Mouse (Mus musculus): Measurements from ENCODE around the gene Abi3bp. TPM values are rescaled to one million over a fixed set of nuclear protein-coding genes. Genes with fewer than 3 reads are reported as not detected.

Gene Abi3bp
- total and polyA plus RNA-seq, 2 experiments from 2014 or later = 0.16 to 1.0 TPM

- Histone ChIP-seq H3K4me1 (ENCODE audit: insufficient read depth, low read length) (no peaks in the 10 kb centered on the region), H3K27me3 (ENCODE audit: insufficient read depth, low read length) (no peaks in the 10 kb centered on the region), H3K4me3 (ENCODE audit: low read length) (no peak overlapping the region), H3K36me3 (ENCODE audit: insufficient read depth, low read length) (no peaks in the 10 kb centered on the region), H3K9me3 (ENCODE audit: low read length) (no peaks in the 10 kb centered on the region), H3K9ac (replicated peaks; ENCODE audit: low read length) (no peak overlapping the region), H3K27ac (no peak overlapping the region), H3K4me2 (ENCODE audit: low read depth, low read length) (no peak overlapping the region)
- DNase-seq (ENCODE audit: low spot score) (no peak), ATAC-seq (no peak)
- WGBS = 75% methylated on average over 5 of the region's 5 CpGs
- no peak for TF ChIP-seq CTCF (IDR thresholded peaks at IDR 0.05; ENCODE audit: low read depth)
Measured at GRCm38 (mm10) chr16:56593581-56593980, 115.9 kb downstream of the Abi3bp start.

DNA sequence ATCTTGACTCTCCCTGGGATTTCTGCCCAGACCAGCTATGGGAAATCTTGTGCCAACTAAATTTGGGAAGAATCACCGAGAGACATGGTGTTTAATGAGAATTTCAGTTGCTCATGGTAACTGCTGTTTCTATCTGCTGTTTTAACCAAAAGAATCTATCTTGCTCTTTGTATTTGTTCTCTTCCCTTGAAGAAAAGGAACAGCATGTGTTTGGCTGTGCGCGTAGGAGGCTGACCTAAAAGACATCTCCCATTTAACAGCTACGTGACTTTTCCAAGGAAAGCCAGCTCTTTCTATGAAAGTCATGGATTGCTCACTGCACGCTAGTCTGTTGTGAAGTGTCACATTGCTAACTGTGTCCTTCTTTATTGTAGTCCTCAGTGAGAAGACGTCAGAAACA, 117.2 kb downstream of the Abi3bp start:
- no peak for ATAC-seq
- Histone ChIP-seq H3K9me3 (ENCODE audit: low read length) (no peaks in the 10 kb centered on the region), H3K36me3 (ENCODE audit: insufficient read depth, low read length) (no peaks in the 10 kb centered on the region), H3K4me1 (ENCODE audit: insufficient read depth, low read length) (no peaks in the 10 kb centered on the region), H3K27me3 (ENCODE audit: insufficient read depth, low read length) (no peaks in the 10 kb centered on the region), H3K27ac (no peak overlapping the region), H3K4me3 (ENCODE audit: low read length) (no peak overlapping the region), H3K9ac (replicated peaks; ENCODE audit: low read length) (no peak overlapping the region), H3K4me2 (ENCODE audit: low read depth, low read length) (no peak overlapping the region)
- no peak for TF ChIP-seq CTCF (IDR thresholded peaks at IDR 0.05; ENCODE audit: low read depth)
- 56% methylated on average over 6 of the region's 6 CpGs for WGBS
- no peak for DNase-seq (ENCODE audit: low spot score)

DNA sequence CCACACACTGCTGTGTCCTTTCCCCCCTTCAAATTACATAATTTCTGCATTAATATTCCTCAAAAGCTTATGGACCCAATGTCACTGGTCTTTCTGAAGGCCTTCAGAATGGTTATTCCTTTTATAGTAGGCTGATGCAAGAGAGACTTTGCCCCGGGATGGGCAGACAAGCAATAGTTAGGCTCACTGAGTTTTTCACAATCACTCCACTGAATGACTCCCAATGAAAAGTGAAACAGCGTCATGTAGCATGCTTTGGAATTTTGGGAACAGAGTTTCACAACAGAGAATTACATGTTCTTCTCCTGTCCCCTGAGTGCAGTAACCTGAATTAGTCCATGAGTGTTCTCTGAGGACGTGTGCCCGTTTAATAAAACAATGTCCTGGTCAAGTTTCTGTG, 120.7 kb downstream of the Abi3bp start:
- no peaks in the 10 kb centered on the region for H3K27me3 ChIP-seq (ENCODE audit: insufficient read depth, low read length)
- 90% methylated on average over 4 of the region's 4 CpGs for WGBS
- H3K4me1 ChIP-seq (ENCODE audit: insufficient read depth, low read length) = no peaks in the 10 kb centered on the region
- ATAC-seq (no peak), DNase-seq (ENCODE audit: low spot score) (no peak)
- TF ChIP-seq CTCF (IDR thresholded peaks at IDR 0.05; ENCODE audit: low read depth) = no peak
- H3K4me2 ChIP-seq (ENCODE audit: low read depth, low read length) = no peak overlapping the region
- no peaks in the 10 kb centered on the region for H3K36me3 ChIP-seq (ENCODE audit: insufficient read depth, low read length)
- H3K27ac ChIP-seq = no peak overlapping the region
- no peak overlapping the region for H3K9ac ChIP-seq (replicated peaks; ENCODE audit: low read length)
- no peak overlapping the region for H3K4me3 ChIP-seq (ENCODE audit: low read length)
- no peaks in the 10 kb centered on the region for H3K9me3 ChIP-seq (ENCODE audit: low read length)

GRCm38 (mm10) chr16:56602394-56602793, 124.7 kb downstream of the Abi3bp start:
- H3K4me1 ChIP-seq (ENCODE audit: insufficient read depth, low read length) = no peaks in the 10 kb centered on the region
- no peaks in the 10 kb centered on the region for H3K27me3 ChIP-seq (ENCODE audit: insufficient read depth, low read length)
- TF ChIP-seq CTCF (IDR thresholded peaks at IDR 0.05; ENCODE audit: low read depth) = no peak
- 90% methylated on average over 1 of the region's 1 CpGs for WGBS
- no peaks in the 10 kb centered on the region for H3K36me3 ChIP-seq (ENCODE audit: insufficient read depth, low read length)
- no peak for ATAC-seq
- no peaks in the 10 kb centered on the region for H3K9me3 ChIP-seq (ENCODE audit: low read length)
- H3K9ac ChIP-seq (replicated peaks; ENCODE audit: low read length) = no peak overlapping the region
- no peak overlapping the region for H3K27ac ChIP-seq
- no peak overlapping the region for H3K4me2 ChIP-seq (ENCODE audit: low read depth, low read length)
- DNase-seq (ENCODE audit: low spot score) = no peak
- no peak overlapping the region for H3K4me3 ChIP-seq (ENCODE audit: low read length)

DNA sequence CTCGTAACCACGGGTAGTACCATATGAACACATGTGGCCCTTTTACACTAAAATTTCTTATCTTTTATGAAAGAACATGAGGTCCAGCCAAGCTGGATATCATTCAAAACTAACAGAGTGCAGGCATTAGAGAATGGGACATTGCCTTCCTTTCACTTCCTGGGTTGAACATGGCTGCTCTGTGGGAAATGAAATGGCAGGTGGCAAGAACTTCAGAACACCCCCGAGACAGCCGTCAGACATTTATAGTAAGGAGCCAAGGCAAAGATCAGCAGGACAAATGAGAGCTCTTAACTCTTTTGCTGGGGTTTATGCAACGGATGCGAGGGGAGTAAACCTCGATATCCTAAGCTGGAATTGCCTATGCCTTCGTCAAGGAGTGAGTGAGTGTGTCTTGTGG, 132.9 kb downstream of the Abi3bp start:
- Histone ChIP-seq H3K36me3 (ENCODE audit: insufficient read depth, low read length) (no peaks in the 10 kb centered on the region), H3K4me1 (ENCODE audit: insufficient read depth, low read length) (no peaks in the 10 kb centered on the region), H3K27me3 (ENCODE audit: insufficient read depth, low read length) (no peaks in the 10 kb centered on the region), H3K4me2 (ENCODE audit: low read depth, low read length) (no peak overlapping the region), H3K4me3 (ENCODE audit: low read length) (no peak overlapping the region), H3K27ac (no peak overlapping the region), H3K9me3 (ENCODE audit: low read length) (no peaks in the 10 kb centered on the region), H3K9ac (replicated peaks; ENCODE audit: low read length) (no peak overlapping the region)
- 78% methylated on average over 8 of the region's 8 CpGs for WGBS
- no peak for DNase-seq (ENCODE audit: low spot score)
- ATAC-seq = no peak
- TF ChIP-seq CTCF (IDR thresholded peaks at IDR 0.05; ENCODE audit: low read depth) = no peak

DNA sequence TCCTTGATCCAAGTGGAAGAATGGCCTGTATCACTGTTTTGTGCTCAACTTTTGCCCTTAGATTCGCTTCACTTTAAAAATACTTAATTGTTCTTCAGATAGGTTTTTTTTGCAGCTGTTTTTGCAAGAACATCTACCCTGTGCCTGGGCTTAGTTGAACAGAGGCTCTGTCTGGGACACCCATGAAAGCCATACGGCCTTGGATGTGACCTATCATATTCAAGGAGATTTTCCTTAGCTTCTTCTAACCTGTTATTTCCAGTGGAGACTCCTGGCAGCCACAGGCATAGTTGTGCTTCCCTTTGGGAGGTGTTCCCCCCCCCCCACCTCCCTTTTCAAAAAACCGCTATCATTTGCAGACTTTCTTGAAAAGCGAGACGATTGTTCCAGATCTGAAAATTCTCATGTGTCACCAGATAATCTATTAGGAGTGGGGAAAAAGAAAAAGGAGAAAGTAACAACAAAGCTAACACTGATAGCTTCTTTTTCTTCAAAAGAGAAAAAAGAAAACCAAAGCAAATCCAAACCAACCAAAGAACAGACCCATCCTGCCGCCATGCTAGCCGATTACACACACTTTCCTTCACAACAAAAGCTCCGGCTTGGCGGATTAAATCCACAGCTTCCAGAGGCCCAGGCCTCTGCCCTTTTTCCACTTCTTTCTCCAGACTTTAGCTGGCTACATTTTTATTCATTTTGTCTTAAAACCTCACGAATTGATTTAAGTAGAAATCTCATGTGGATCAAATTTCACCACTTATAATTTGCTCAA, 133.6 kb downstream of the Abi3bp start:
- Histone ChIP-seq H3K4me1 (ENCODE audit: insufficient read depth, low read length) (no peaks in the 10 kb centered on the region), H3K4me2 (ENCODE audit: low read depth, low read length) (no peak overlapping the region), H3K9me3 (ENCODE audit: low read length) (no peaks in the 10 kb centered on the region), H3K27me3 (ENCODE audit: insufficient read depth, low read length) (no peaks in the 10 kb centered on the region), H3K4me3 (ENCODE audit: low read length) (no peak overlapping the region), H3K36me3 (ENCODE audit: insufficient read depth, low read length) (no peaks in the 10 kb centered on the region), H3K27ac (no peak overlapping the region), H3K9ac (replicated peaks; ENCODE audit: low read length) (no peak overlapping the region)
- 64% methylated on average over 10 of the region's 10 CpGs for WGBS
- ATAC-seq = no peak
- TF ChIP-seq CTCF (IDR thresholded peaks at IDR 0.05; ENCODE audit: low read depth) = no peak
- DNase-seq (ENCODE audit: low spot score) = no peak

DNA sequence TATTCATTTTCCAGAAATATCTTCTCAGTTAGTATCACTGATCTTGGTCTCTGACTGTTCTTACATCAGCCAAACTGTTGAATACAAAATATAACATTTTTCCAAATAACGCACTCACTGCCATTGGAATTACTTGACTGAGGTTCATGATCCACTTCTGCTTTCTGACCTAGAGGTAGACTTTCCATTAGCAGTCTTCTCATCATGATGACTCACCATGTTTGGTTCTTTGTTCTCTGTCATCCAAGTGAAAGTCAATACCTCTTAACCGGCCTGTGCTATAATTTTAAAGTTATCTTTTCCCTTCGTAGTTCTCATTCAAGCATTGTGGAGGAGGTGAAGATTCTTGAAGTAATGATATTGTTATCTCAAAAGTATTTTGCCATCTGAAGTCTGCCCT, 160.9 kb downstream of the Abi3bp start:
- 93% methylated on average over 3 of the region's 3 CpGs for WGBS
- ATAC-seq (no peak), DNase-seq (ENCODE audit: low spot score) (no peak)
- no peak for TF ChIP-seq CTCF (IDR thresholded peaks at IDR 0.05; ENCODE audit: low read depth)
- Histone ChIP-seq H3K4me3 (ENCODE audit: low read length) (no peak overlapping the region), H3K9me3 (ENCODE audit: low read length) (no peaks in the 10 kb centered on the region), H3K4me2 (ENCODE audit: low read depth, low read length) (no peak overlapping the region), H3K27me3 (ENCODE audit: insufficient read depth, low read length) (no peaks in the 10 kb centered on the region), H3K4me1 (ENCODE audit: insufficient read depth, low read length) (no peaks in the 10 kb centered on the region), H3K27ac (no peak overlapping the region), H3K9ac (replicated peaks; ENCODE audit: low read length) (no peak overlapping the region), H3K36me3 (ENCODE audit: insufficient read depth, low read length) (no peaks in the 10 kb centered on the region)
